Mouse (Mus musculus) spleen, adult 2 months (tissue): ENCODE data around the gene Fyn. TPM values are rescaled to one million over a fixed set of nuclear protein-coding genes. Genes with fewer than 3 reads are reported as not detected.

Experiments
- DNase-seq, 2 experiments: peaks; one replicate each; pipeline versions ENCODE4 v3.0.0 to v3.0.0-alpha.2; 2012 to 2021; ENCODE audit warnings: low spot score in 2 of 2, low read depth in 1 of 2
- H3K27ac ChIP-seq: fragments of 200-500 bp; 2 replicates; pipeline ENCODE4 v1.5.1; 2012; ENCODE audit warnings: low read length, inconsistent platforms; ENCODE audit not compliant: insufficient read depth
- H3K27me3 ChIP-seq: fragments of 200-500 bp; 2 replicates; pipeline ENCODE4 v1.6.1; 2012; ENCODE audit warnings: mild to moderate bottlenecking, moderate library complexity, low read length, inconsistent platforms; ENCODE audit not compliant: control insufficient read depth, insufficient read depth
- H3K36me3 ChIP-seq: fragments of 200-500 bp; 2 replicates; pipeline ENCODE4 v1.6.1; 2012; ENCODE audit warnings: mild to moderate bottlenecking, low read length, inconsistent platforms; ENCODE audit not compliant: control insufficient read depth, insufficient read depth
- H3K4me1 ChIP-seq: fragments of 200-500 bp; 2 replicates; pipeline ENCODE4 v1.6.1; 2011; ENCODE audit warnings: inconsistent platforms; ENCODE audit not compliant: control insufficient read depth, insufficient read depth, insufficient read length
- H3K4me3 ChIP-seq: fragments of 200-500 bp; 2 replicates; pipeline ENCODE4 v1.5.1; 2011; ENCODE audit warnings: mild to moderate bottlenecking, inconsistent platforms; ENCODE audit not compliant: insufficient read depth, insufficient read length; ENCODE audit errors: extremely low read depth
- CTCF ChIP-seq: fragments of 200-500 bp; IDR thresholded peaks from 2 replicates; pipeline ENCODE4 v1.5.1; 2011; ENCODE audit warnings: mild to moderate bottlenecking, inconsistent platforms; ENCODE audit not compliant: insufficient read depth, insufficient read length, insufficient replicate concordance; ENCODE audit errors: extremely low read depth
- POLR2A ChIP-seq: fragments of 200-500 bp; IDR thresholded peaks from 2 replicates; pipeline ENCODE4 v1.6.1; 2011; ENCODE audit warnings: low read depth, low read length, inconsistent platforms
- WGBS: fragments of 180-500 bp; shearing (Covaris S2); methylation state at CpG from one replicate; pipeline ENCODE4 v1.1.7; 2018; 5-methylcytosine and 5-hydroxymethylcytosine counted together
- polyA plus RNA-seq: library from polyadenylated mRNA; depleted of rRNA; stranded (reverse); fragments of >200 nt; gene quantifications from 2 replicates; pipeline ENCODE4 v1.2.3, GENCODE M21; 2012

Fyn gene
- polyA plus RNA-seq, 1 experiment: 38.0 TPM

DNA sequence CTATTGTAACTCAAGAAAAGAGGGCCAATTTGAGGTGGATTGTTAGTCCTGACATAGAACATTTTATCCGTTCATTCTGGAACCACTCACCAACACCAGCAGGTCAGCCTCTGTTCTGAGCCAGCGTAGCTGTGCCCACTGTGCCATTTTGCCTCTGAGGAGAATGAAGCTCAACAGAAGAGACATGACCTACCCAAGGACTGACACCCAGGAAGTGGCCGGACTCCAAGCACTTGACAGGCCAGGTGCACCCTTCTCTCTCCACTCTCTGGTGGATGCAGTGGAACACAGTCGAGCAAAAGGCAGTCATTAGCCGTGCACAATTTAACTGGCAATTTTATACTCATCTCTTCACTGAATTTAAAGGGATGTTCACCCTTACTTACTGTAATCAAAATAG is 31.5 kb downstream of the Fyn start:
- no peak for TF ChIP-seq POLR2A
- no peak overlapping the region for H3K27ac ChIP-seq
- no peaks in the 10 kb centered on the region for H3K27me3 ChIP-seq
- peaks cover 10% of the 10 kb centered on the region for H3K4me1 ChIP-seq
- H3K36me3 ChIP-seq: peaks cover 1% of the 10 kb centered on the region
- no peak overlapping the region for H3K4me3 ChIP-seq
- DNase-seq: no peak
- WGBS: 93% methylated on average over 5 of the region's 5 CpGs

DNA sequence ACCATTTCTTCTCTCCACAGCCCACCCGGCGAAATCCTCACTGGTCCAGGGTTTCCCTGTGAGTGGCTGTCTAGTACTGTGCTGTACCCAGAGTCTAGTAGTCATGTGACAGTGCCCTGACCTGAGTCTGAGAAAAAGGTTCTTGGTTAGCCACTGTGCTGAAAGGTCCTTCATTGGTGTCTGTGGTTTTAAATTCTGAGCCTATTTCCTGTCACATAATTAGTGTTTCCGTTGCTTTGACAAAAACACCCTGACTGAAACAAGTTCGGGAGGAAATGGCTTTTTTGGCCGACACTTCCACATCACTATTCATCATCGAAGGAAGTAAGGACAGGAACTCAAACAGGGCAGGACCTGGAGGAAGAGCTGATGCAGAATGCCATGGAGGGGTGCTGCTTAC is 33.8 kb downstream of the Fyn start:
- peak; percentile 46 to 75 for DNase-seq
- Histone ChIP-seq H3K27me3 (no peaks in the 10 kb centered on the region), H3K4me3 (no peak overlapping the region), H3K36me3 (peaks cover 1% of the 10 kb centered on the region), H3K27ac (peak overlapping the region; percentile 76), H3K4me1 (peaks cover 10% of the 10 kb centered on the region)
- 13% methylated on average over 6 of the region's 6 CpGs for WGBS
- no peak for TF ChIP-seq POLR2A
- no peak for TF ChIP-seq CTCF

DNA sequence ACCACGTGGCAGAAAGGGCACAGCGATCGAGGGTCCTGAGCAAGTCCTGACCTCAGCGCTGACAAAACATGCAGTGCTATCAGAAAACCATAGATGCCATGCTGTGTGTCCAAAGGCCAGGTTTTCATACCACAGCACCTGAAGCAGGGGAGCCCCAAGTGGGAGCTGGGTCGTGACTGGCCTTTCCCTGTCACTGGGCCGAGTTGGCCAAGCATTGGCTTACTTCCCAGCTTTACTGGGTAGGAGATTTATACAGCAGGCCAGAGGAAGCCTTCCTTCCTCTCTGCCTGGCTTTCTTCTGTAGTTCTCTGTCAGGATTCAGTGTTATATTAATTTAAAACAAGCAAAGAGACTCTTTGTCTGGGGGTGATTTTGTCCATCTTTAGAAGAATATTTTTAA is 35.1 kb downstream of the Fyn start:
- TF ChIP-seq POLR2A (no peak), CTCF (no peak)
- no peak overlapping the region for H3K4me3 ChIP-seq
- 85% methylated on average over 6 of the region's 6 CpGs for WGBS
- H3K36me3 ChIP-seq: no peaks in the 10 kb centered on the region; the same call in 1 of the 2 replicates
- H3K27me3 ChIP-seq: no peaks in the 10 kb centered on the region
- H3K4me1 ChIP-seq: peaks cover 10% of the 10 kb centered on the region
- no peak overlapping the region for H3K27ac ChIP-seq
- DNase-seq: no peak

DNA sequence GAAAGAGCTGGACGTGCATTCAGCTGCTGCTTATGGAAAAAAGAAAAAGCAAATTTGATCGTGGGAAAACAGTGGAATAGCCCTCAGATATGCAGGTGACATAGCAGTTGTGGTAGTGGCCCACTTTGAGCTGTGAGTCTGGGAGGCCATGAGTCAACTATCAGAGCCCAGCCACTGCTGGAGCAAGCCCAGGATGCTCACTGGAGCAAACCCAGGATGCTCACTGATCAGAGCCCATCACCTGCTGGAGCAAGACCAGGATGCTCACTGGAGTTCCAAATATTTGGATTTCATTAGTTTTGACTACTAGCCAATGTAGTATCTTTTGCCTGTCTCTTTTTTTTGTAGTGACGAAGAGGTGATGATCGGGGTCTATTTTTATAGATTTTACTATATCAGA is 35.5 kb downstream of the Fyn start:
- Histone ChIP-seq H3K36me3 (no peaks in the 10 kb centered on the region; the same call in 1 of the 2 replicates), H3K27ac (no peak overlapping the region), H3K27me3 (no peaks in the 10 kb centered on the region), H3K4me3 (no peak overlapping the region), H3K4me1 (peaks cover 10% of the 10 kb centered on the region)
- TF ChIP-seq CTCF: no peak
- no peak for TF ChIP-seq POLR2A
- no peak for DNase-seq
- 93% methylated on average over 4 of the region's 4 CpGs for WGBS

DNA sequence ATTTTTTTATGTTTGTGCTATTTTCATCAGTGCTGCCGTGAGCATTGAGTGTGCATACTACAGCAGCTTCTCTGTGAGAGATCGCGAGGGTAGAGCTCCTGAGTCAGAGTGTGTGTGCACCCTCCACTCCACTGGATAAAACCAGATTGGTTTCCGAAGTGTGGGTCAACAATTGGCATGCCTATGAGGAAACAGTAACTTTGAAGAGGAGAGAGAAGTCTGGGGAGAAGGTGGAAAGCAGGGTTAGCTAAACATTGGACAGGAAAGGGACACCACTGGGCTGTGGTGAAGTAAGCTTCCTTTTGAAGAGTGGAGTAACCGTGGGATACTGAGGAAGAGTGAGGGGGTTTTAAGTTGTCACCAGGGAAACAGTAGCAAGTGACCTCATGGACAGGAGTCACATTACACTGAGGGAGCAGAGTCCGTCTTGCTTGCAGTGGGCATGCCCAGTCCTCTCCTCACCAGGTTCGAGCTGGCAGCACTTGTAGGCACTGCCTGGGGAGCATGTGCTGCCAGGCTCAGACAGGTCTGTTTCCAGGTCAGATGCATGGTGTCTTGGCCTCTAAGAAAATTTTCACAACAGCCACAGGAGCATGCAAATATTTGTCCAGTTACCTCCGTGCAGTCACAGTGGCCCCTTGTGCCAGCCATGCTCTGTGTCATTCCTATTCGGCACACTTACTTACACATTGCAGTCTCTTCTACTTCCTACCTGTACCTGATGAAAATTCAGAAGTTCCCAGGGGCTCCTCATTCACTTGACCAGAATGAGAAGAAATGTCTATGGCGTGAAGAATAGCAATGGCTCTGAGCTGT is 37.5 kb downstream of the Fyn start:
- WGBS: 78% methylated on average over 10 of the region's 10 CpGs
- H3K4me1 ChIP-seq: peaks cover 10% of the 10 kb centered on the region
- H3K27ac ChIP-seq: no peak overlapping the region
- no peak overlapping the region for H3K4me3 ChIP-seq
- TF ChIP-seq CTCF: no peak
- no peak for TF ChIP-seq POLR2A
- no peak for DNase-seq
- no peaks in the 10 kb centered on the region for H3K27me3 ChIP-seq
- no peaks in the 10 kb centered on the region for H3K36me3 ChIP-seq

DNA sequence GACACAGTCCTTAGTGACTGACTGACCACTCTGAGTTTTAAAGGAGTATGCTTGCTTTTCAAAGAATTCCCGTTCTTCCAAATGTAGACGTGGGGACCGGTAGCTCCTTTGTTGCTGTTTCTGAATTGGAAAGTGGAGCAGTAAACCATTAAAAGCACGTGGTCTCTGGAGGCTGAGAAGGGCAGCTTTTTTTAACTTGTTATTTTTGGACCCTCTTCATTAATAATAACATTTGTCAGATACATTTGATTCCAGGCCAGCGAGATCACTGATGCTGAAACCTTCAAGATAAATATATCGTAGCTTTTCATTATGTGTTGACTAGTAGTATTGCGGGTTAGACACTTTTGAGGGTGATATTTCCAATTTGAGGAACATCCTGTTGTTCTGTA is 38.1 kb downstream of the Fyn start:
- 57% methylated on average over 7 of the region's 7 CpGs for WGBS
- peaks cover 11% of the 10 kb centered on the region for H3K4me1 ChIP-seq

DNA sequence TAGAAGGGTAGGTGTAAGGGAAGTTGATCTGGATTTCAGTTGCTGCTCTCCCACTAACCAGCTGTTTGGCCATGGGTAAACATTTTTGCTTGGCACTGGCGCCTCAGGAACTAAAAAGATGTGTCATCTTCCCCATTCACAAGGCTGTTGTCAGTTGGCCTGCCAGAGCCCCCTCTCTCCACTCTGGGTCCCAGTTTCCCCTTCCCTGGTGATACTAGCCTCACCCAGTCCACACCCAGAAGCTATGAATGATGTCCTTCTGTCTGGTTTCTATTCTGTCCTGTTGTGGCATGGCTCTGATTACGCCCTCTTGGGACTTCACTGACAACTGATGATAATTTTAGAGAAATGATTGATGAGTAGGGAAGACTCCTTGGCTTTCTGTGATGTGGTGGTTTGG is 38.9 kb downstream of the Fyn start:
- no peaks in the 10 kb centered on the region for H3K36me3 ChIP-seq
- TF ChIP-seq POLR2A: no peak
- TF ChIP-seq CTCF: no peak
- H3K4me3 ChIP-seq: no peak overlapping the region
- no peak overlapping the region for H3K27ac ChIP-seq
- WGBS: 92% methylated on average over 2 of the region's 2 CpGs
- no peak for DNase-seq
- no peaks in the 10 kb centered on the region for H3K27me3 ChIP-seq
- H3K4me1 ChIP-seq: peaks cover 13% of the 10 kb centered on the region; the same call in 1 of the 2 replicates

More for the DNA sequence above, 38.1 kb downstream of the Fyn start:
- no peak for DNase-seq
- no peaks in the 10 kb centered on the region for H3K36me3 ChIP-seq
- TF ChIP-seq POLR2A (no peak), CTCF (no peak)
- no peak overlapping the region for H3K4me3 ChIP-seq
- H3K27me3 ChIP-seq: no peaks in the 10 kb centered on the region
- no peak overlapping the region for H3K27ac ChIP-seq
